Mouse (Mus musculus): ENCODE results near the gene Yipf1. TPM values are rescaled to one million over a fixed set of nuclear protein-coding genes. Genes with fewer than 3 reads are reported as not detected.
"Not testable (repeated sequence)": the region's sequence is repeated elsewhere in the genome, so short reads cannot be mapped to it uniquely, and the experiment has no call there.

Gene Yipf1
- polyA plus RNA-seq, 1 experiment from 2014 or later: 56.2 TPM

GRCm38 (mm10) chr4:107336356-107336755 is 22.2 kb downstream of the Yipf1 start:
- Histone ChIP-seq H3K4me1 (no peaks in the 10 kb centered on the region), H3K36me3 (replicated peaks) (no peaks in the 10 kb centered on the region), H3K4me3 (no peak overlapping the region), H3K9me3 (no peaks in the 10 kb centered on the region), H3K4me2 (no peak overlapping the region), H3K27ac (no peak overlapping the region), H3K27me3 (replicated peaks) (no peaks in the 10 kb centered on the region), H3K9ac (no peak overlapping the region)
- ATAC-seq (replicated peaks): no peak
- WGBS: 81% methylated on average over 8 of the region's 8 CpGs

- no peaks in the 10 kb centered on the region for H3K27me3 ChIP-seq (replicated peaks)
- 89% methylated on average over 5 of the region's 5 CpGs for WGBS
- ATAC-seq (replicated peaks): no peak
- no peak overlapping the region for H3K4me2 ChIP-seq
- H3K4me1 ChIP-seq: no peaks in the 10 kb centered on the region
- no peak overlapping the region for H3K9ac ChIP-seq
- H3K36me3 ChIP-seq (replicated peaks): no peaks in the 10 kb centered on the region
- no peak overlapping the region for H3K4me3 ChIP-seq
- H3K27ac ChIP-seq: no peak overlapping the region
- no peaks in the 10 kb centered on the region for H3K9me3 ChIP-seq
Measured at GRCm38 (mm10) chr4:107337455-107337854, 23.3 kb downstream of the Yipf1 start.

GRCm38 (mm10) chr4:107341354-107341753 is 27.2 kb downstream of the Yipf1 start:
- Histone ChIP-seq H3K27me3 (replicated peaks) (no peaks in the 10 kb centered on the region), H3K27ac (0 out of 2 replicates have a peak overlapping the region, but pooled peaks have one; percentile 1), H3K4me2 (no peak overlapping the region), H3K9me3 (no peaks in the 10 kb centered on the region), H3K9ac (no peak overlapping the region), H3K4me1 (no peaks in the 10 kb centered on the region), H3K36me3 (replicated peaks) (no peaks in the 10 kb centered on the region), H3K4me3 (no peak overlapping the region)
- 41% methylated on average over 5 of the region's 5 CpGs for WGBS
- no peak for ATAC-seq (replicated peaks)

GRCm38 (mm10) chr4:107344612-107345011 is 30.4 kb downstream of the Yipf1 start:
- H3K27me3 ChIP-seq (replicated peaks): no peaks in the 10 kb centered on the region
- 73% methylated on average over 7 of the region's 7 CpGs for WGBS
- no peak overlapping the region for H3K27ac ChIP-seq
- no peak overlapping the region for H3K4me2 ChIP-seq
- no peak overlapping the region for H3K4me3 ChIP-seq
- ATAC-seq (replicated peaks): no peak
- H3K9me3 ChIP-seq: no peaks in the 10 kb centered on the region
- H3K9ac ChIP-seq: no peak overlapping the region
- peaks cover 5% of the 10 kb centered on the region for H3K4me1 ChIP-seq
- H3K36me3 ChIP-seq (replicated peaks): no peaks in the 10 kb centered on the region

GRCm38 (mm10) chr4:107347221-107347620 is 33.1 kb downstream of the Yipf1 start:
- no peak overlapping the region for H3K27ac ChIP-seq
- H3K9me3 ChIP-seq: no peaks in the 10 kb centered on the region
- 83% methylated on average over 6 of the region's 6 CpGs for WGBS
- ATAC-seq (replicated peaks): no peak
- peaks cover 5% of the 10 kb centered on the region for H3K4me1 ChIP-seq
- no peak overlapping the region for H3K9ac ChIP-seq
- H3K36me3 ChIP-seq (replicated peaks): 0 out of 2 replicates have a peak, but pooled peaks cover 3% of the 10 kb centered on the region
- H3K27me3 ChIP-seq (replicated peaks): no peaks in the 10 kb centered on the region
- no peak overlapping the region for H3K4me2 ChIP-seq
- no peak overlapping the region for H3K4me3 ChIP-seq

GRCm38 (mm10) chr4:107348529-107349310 is 34.6 kb downstream of the Yipf1 start:
- no peaks in the 10 kb centered on the region for H3K27me3 ChIP-seq (replicated peaks)
- 0 out of 2 replicates have a peak overlapping the region, but pooled peaks have one; percentile 26 for H3K27ac ChIP-seq
- no peaks in the 10 kb centered on the region for H3K9me3 ChIP-seq
- H3K36me3 ChIP-seq (replicated peaks): 0 out of 2 replicates have a peak, but pooled peaks cover 3% of the 10 kb centered on the region
- no peak; the same call in 1 of the 2 replicates for ATAC-seq (replicated peaks)
- H3K9ac ChIP-seq: no peak overlapping the region
- H3K4me2 ChIP-seq: no peak overlapping the region
- no peak overlapping the region for H3K4me3 ChIP-seq
- WGBS: 54% methylated on average over 20 of the region's 20 CpGs
- peaks cover 5% of the 10 kb centered on the region for H3K4me1 ChIP-seq

GRCm38 (mm10) chr4:107349311-107350008 is 35.3 kb downstream of the Yipf1 start:
- Histone ChIP-seq H3K9ac (no peak overlapping the region), H3K4me1 (peaks cover 5% of the 10 kb centered on the region), H3K36me3 (replicated peaks) (0 out of 2 replicates have a peak, but pooled peaks cover 3% of the 10 kb centered on the region), H3K27ac (no peak overlapping the region), H3K27me3 (replicated peaks) (no peaks in the 10 kb centered on the region), H3K4me2 (no peak overlapping the region), H3K4me3 (no peak overlapping the region), H3K9me3 (no peaks in the 10 kb centered on the region)
- peak; percentile 67 for ATAC-seq (replicated peaks)
- 78% methylated on average over 8 of the region's 8 CpGs for WGBS

GRCm38 (mm10) chr4:107351368-107351767 is 37.2 kb downstream of the Yipf1 start:
- Histone ChIP-seq H3K4me2 (no peak overlapping the region), H3K27ac (no peak overlapping the region), H3K9me3 (no peaks in the 10 kb centered on the region), H3K27me3 (replicated peaks) (no peaks in the 10 kb centered on the region), H3K36me3 (replicated peaks) (0 out of 2 replicates have a peak, but pooled peaks cover 3% of the 10 kb centered on the region), H3K9ac (no peak overlapping the region), H3K4me3 (no peak overlapping the region), H3K4me1 (peaks cover 5% of the 10 kb centered on the region)
- ATAC-seq (replicated peaks): no peak

GRCm38 (mm10) chr4:107353612-107354011 is 39.4 kb downstream of the Yipf1 start:
- no peak overlapping the region for H3K27ac ChIP-seq
- no peaks in the 10 kb centered on the region for H3K27me3 ChIP-seq (replicated peaks)
- no peak overlapping the region for H3K9ac ChIP-seq
- no peak overlapping the region for H3K4me3 ChIP-seq
- H3K4me2 ChIP-seq: no peak overlapping the region
- peaks cover 2% of the 10 kb centered on the region for H3K4me1 ChIP-seq
- no peak for ATAC-seq (replicated peaks)
- H3K9me3 ChIP-seq: no peaks in the 10 kb centered on the region
- 0 out of 2 replicates have a peak, but pooled peaks cover 3% of the 10 kb centered on the region for H3K36me3 ChIP-seq (replicated peaks)
- 92% methylated on average over 3 of the region's 3 CpGs for WGBS

- Histone ChIP-seq H3K27ac (no peak overlapping the region), H3K4me1 (no peaks in the 10 kb centered on the region), H3K36me3 (replicated peaks) (0 out of 2 replicates have a peak, but pooled peaks cover 3% of the 10 kb centered on the region), H3K4me2 (no peak overlapping the region), H3K4me3 (no peak overlapping the region), H3K9ac (no peak overlapping the region), H3K9me3 (no peaks in the 10 kb centered on the region), H3K27me3 (replicated peaks) (no peaks in the 10 kb centered on the region)
- 92% methylated on average over 5 of the region's 5 CpGs for WGBS
- no peak for ATAC-seq (replicated peaks)
Measured at GRCm38 (mm10) chr4:107354126-107354525, 40.0 kb downstream of the Yipf1 start.

- Histone ChIP-seq H3K4me2 (no peak overlapping the region), H3K9ac (no peak overlapping the region), H3K27ac (no peak overlapping the region), H3K27me3 (replicated peaks) (no peaks in the 10 kb centered on the region), H3K4me3 (no peak overlapping the region), H3K9me3 (no peaks in the 10 kb centered on the region), H3K4me1 (no peaks in the 10 kb centered on the region), H3K36me3 (replicated peaks) (0 out of 2 replicates have a peak, but pooled peaks cover 3% of the 10 kb centered on the region)
- no peak for ATAC-seq (replicated peaks)
- WGBS: 69% methylated on average over 4 of the region's 4 CpGs
Measured at GRCm38 (mm10) chr4:107354543-107354942, 40.4 kb downstream of the Yipf1 start.

GRCm38 (mm10) chr4:107357172-107357571 is 43.0 kb downstream of the Yipf1 start:
- not testable (repeated sequence) for H3K27me3 ChIP-seq (replicated peaks); H3K4me2 ChIP-seq; H3K9ac ChIP-seq; H3K27ac ChIP-seq; H3K36me3 ChIP-seq (replicated peaks); H3K4me1 ChIP-seq; H3K4me3 ChIP-seq; ATAC-seq (replicated peaks); H3K9me3 ChIP-seq
- 73% methylated on average over 8 of the region's 8 CpGs for WGBS
